Comparison of ENCODE assay signal across 25 mouse cellular contexts in the genomic region with DNA sequence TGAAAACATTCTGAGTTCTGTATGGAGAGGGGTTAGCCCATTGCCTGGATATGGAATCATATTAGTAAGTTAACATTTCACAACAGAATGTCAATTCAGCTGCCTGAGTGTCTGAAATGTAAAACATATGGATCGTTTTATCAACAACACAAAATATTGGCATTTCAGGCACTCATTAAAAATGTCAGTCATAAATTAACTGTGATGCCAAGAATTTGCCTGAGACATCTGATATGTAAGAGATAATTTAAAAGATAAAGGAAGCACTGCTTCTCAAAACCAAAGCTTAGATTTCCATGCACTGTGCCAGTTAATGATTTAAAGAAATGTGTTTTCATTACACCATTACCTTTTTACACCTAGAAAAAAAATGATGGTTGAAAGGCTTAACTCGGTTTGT.
"Had no signal": no experiment of that assay in that cellular context is flagged by ENCODE, and none has a peak within 500 bp of the region (broad histone marks: within the 10 kb centered on the region; RNA-seq: fewer than 3 reads in every experiment).

No protein-coding gene starts in this region.

- H3K4me2 ChIP-seq: limb, embryonic 12.5 days; limb, embryonic 15.5 days; liver, embryonic 11.5 days; lung, embryonic 14.5 days; midbrain, embryonic 12.5 days; midbrain, embryonic 15.5 days; neural tube, embryonic 12.5 days; neural tube, embryonic 15.5 days had no signal

- H3K27me3 ChIP-seq: limb, embryonic 12.5 days; limb, embryonic 15.5 days; midbrain, embryonic 12.5 days; midbrain, embryonic 15.5 days; neural tube, embryonic 12.5 days; neural tube, embryonic 15.5 days had no signal

- ATAC-seq: liver, postnatal 0 days; lung, postnatal 0 days; midbrain, embryonic 15.5 days had no signal

- H3K4me1 ChIP-seq: limb, embryonic 12.5 days; limb, embryonic 15.5 days; midbrain, embryonic 12.5 days; midbrain, embryonic 15.5 days; neural tube, embryonic 12.5 days; neural tube, embryonic 15.5 days had no signal

- H3K9ac ChIP-seq: limb, embryonic 12.5 days; limb, embryonic 15.5 days; liver, embryonic 14.5 days; liver, postnatal 0 days; lung, embryonic 14.5 days; midbrain, embryonic 12.5 days; midbrain, embryonic 15.5 days; neural tube, embryonic 12.5 days; neural tube, embryonic 15.5 days had no signal

- H3K27ac ChIP-seq: layer of hippocampus, adult 2 months; left cerebral cortex, adult 2 months; limb, embryonic 12.5 days; limb, embryonic 15.5 days; liver, embryonic 14.5 days; macrophage; midbrain, embryonic 12.5 days; midbrain, embryonic 15.5 days; neural tube, embryonic 12.5 days; neural tube, embryonic 15.5 days; stomach, postnatal 0 days had no signal

- DNase-seq: kidney, postnatal 14 days; kidney, postnatal 4 days; layer of hippocampus, postnatal 36 days; left cerebral cortex, postnatal 4 days; liver, postnatal 0 days; lung, embryonic 14.5 days; right cerebral cortex, adult 18-20 months; right cerebral cortex, postnatal 14 days; right cerebral cortex, postnatal 4 days; thymus, adult 2 months; thymus, postnatal 14 days; thymus, postnatal 4 days had no signal

- H3K36me3 ChIP-seq: limb, embryonic 12.5 days; limb, embryonic 15.5 days; midbrain, embryonic 12.5 days; midbrain, embryonic 15.5 days; neural tube, embryonic 12.5 days; neural tube, embryonic 15.5 days had no signal

- H3K4me3 ChIP-seq: layer of hippocampus, adult 2 months; left cerebral cortex, adult 2 months; limb, embryonic 12.5 days; limb, embryonic 15.5 days; midbrain, embryonic 12.5 days; midbrain, embryonic 15.5 days; neural tube, embryonic 12.5 days; neural tube, embryonic 15.5 days had no signal

- H3K9me3 ChIP-seq: limb, embryonic 12.5 days; limb, embryonic 15.5 days; midbrain, embryonic 12.5 days; midbrain, embryonic 15.5 days; neural tube, embryonic 12.5 days; neural tube, embryonic 15.5 days had no signal
